Mouse (Mus musculus): ENCODE measurements around the gene Zfp780b. TPM values are rescaled to one million over a fixed set of nuclear protein-coding genes. Genes with fewer than 3 reads are reported as not detected.

The Zfp780b gene
- polyA plus RNA-seq (2017; shearing (Covaris generic)): 14.0 TPM

GRCm38 (mm10) chr7:27978683-27979528 lies at the start of gene Zfp780b:
Zfp780b (minus strand) TSS chr7:27979171.

GRCm38 (mm10) chr7:28013549-28014444 lies 34.8 kb upstream of the Zfp780b start, which contains the start of gene Zfp850:
Zfp850 (minus strand) TSS chr7:28014115.

GRCm38 (mm10) chr7:27928818-27929695 lies 49.9 kb downstream of the Zfp780b start, which contains the start of gene Zfp974:
Zfp974 (minus strand) TSS chr7:27929460.

Other genes starting within 250 kb of the Zfp780b start
- 22.0 TPM for gene Zfp60, start 247.8 kb downstream of the Zfp780b start, polyA plus RNA-seq (2017; shearing (Covaris generic))
- 4.0 TPM for gene Zfp626, start 172.0 kb downstream of the Zfp780b start, polyA plus RNA-seq (2017; shearing (Covaris generic))
- 11.5 TPM for gene Zfp59, start 140.6 kb downstream of the Zfp780b start, polyA plus RNA-seq (2017; shearing (Covaris generic))
- 13.5 TPM for gene Zfp607a, start 121.6 kb downstream of the Zfp780b start, polyA plus RNA-seq (2017; shearing (Covaris generic))
- gene Zfp974, start 49.7 kb downstream of the Zfp780b start, polyA plus RNA-seq (2017; shearing (Covaris generic)): 15.0 TPM
- 9.3 TPM for gene Zfp850, start 34.9 kb upstream of the Zfp780b start, polyA plus RNA-seq (2017; shearing (Covaris generic))
- 229 TPM for gene Psmc4, start 70.9 kb upstream of the Zfp780b start, polyA plus RNA-seq (2017; shearing (Covaris generic))
- gene Fcgbp, start 92.1 kb upstream of the Zfp780b start, polyA plus RNA-seq (2017; shearing (Covaris generic)): not detected
- 0.06 TPM for gene 9530053A07Rik, start 150.3 kb upstream of the Zfp780b start, polyA plus RNA-seq (2017; shearing (Covaris generic))
- gene Fbl, start 190.5 kb upstream of the Zfp780b start, polyA plus RNA-seq (2017; shearing (Covaris generic)): 207 TPM
- gene Dyrk1b, start 200.3 kb upstream of the Zfp780b start, polyA plus RNA-seq (2017; shearing (Covaris generic)): 8.9 TPM